Mouse (Mus musculus) right cerebral cortex, postnatal 10 days (tissue): ENCODE results near the gene Gtf2a1.
"Not testable (repeated sequence)": the region's sequence is repeated elsewhere in the genome, so short reads cannot be mapped to it uniquely, and the experiment has no call there.

ENCODE experiments used
- DNase-seq, 2 experiments: peaks; one replicate each; pipeline ENCODE4 v3.0.0; 2021; ENCODE audit warnings: low spot score in 2 of 2

Gene Gtf2a1

DNA sequence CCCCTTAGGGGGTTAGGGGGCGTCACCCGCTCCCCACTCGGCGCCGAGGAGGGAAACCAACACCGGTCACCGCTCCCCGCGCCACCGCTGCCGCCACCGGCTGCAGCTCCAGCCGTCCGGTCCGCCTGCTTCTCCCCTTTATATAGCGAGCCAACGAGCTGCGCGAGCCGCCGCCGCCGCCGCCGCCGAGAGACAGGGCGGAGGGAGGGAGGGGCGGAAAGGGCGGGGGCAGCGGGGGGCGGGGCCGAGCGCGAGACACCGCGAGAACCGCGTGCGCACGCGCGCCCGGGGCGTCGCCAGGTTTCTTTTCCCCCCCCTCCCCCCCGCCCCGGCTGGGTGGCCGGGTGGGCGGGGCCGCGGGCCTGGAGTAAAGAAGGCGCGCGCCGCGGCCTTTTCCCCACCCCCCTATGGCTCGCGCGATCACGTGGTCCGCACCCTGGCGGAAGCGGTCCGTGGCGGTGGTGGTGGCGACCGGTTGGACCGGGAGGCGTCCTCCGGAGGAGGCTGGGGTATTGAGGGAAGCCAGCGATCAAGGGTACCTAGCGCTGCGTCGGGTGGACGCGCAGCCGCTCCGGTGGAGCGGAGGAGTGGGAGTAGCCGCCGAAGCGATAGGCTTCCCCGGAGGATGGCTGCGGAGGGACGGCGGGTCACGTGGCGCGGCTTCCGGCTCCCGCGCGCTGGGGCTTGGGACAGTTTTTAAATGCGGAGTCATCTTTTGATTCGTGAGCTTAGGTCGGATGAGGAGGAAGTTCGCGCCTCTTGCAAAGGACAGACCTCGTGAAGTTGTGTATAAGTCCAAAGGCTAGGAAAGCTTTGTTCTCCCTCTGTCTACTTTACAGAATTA, at the start of gene Gtf2a1:
Gtf2a1 (minus strand) TSS at position 641 of the 844 bp plus-strand sequence.
- DNase-seq, result peak; percentile 95

DNA sequence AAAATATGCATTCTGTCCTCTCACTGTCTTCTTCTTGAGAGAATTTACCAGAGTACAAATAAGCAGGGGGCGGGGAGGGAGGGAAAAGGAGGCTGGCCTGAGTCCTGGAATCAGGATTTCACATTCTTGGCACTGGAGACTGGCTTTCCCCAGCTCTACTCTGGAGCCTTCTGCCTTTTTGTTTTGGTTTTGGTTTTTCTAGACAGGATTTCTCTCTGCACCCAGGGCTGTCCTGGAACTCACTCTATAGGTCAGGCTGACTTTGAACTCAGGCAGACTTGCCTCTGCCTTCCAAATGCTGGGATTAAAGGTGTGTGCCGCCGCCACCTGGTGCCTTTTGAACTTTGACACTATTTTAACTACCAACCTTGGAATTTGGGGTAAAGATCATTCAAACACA, 48.1 kb upstream of the Gtf2a1 start:
- no peak for DNase-seq

DNA sequence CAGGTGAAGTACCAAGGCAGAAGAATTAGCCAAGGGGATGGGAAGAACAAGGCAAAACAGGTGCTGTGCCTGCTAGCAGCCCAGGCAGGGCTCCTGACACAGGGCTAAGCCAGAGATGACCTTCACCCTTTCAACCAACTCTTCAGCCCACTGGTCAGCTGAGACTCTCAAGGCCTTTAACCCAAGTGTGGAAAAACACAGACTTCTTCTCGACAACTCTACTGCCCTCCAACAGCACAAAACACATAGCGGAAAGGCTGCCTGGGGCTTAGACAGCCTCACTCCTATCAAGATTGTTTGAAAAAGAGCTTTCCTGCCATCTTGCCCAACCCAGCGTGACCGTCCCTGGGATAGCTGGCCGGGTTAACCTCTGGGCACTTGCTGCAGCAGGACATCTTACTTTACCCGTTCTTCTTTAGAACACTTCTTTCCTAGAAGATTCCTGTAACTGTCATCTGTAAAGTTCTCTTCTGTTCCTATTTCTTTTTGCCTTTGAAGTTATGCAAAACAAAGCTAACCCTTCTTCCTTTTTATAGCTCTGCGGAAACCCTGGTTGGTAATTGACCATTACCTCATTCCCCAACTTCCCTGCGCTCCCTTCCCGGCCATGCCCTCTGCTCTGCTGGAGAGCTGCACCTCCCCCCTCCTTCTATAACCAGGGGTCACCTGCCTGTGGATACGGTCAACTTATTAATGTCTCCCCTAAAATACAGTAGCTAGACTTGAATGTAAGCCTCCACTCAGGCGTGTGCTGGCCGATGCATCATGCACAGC, 47.0 kb upstream of the Gtf2a1 start:
- no peak for DNase-seq

DNA sequence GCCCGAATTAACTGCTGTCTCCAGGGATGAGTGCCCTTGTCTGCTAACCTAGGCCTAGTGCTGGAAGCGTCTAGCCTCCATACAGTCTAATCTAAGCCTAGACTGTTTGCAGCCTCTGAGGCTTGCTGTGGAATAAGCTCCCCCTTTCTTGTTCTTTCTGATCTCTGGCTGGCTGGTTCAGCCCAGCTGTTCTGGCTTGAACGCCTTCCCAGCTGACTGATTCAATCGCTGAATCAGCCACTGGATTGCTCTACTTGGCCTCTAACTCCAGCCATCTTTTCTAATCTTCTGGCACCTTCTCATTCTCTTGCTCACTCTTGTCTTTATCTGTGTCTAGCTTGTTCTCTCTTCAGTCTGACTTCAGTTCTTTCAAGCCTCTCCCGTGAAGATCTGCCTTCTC, 36.2 kb upstream of the Gtf2a1 start:
- no peak for DNase-seq

DNA sequence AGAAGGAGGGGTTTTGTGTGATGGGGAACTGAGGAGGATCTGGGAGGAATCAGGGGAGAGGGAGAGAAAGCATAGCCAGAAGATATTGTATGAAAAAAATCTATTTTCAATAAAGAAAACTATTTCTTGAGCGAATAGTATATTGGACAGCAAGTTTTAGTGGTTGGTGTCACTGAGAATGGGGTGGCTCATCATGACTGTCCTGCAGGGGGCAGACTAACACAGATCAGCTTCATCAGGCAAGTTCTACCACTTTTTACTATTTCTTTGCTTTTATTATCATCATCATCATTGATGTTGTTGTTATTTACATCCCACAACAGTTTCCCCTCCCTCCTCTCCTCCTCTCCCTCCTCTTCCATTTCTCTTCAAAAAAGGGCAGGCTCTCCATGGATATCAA, 34.7 kb upstream of the Gtf2a1 start:
- no peak for DNase-seq

DNA sequence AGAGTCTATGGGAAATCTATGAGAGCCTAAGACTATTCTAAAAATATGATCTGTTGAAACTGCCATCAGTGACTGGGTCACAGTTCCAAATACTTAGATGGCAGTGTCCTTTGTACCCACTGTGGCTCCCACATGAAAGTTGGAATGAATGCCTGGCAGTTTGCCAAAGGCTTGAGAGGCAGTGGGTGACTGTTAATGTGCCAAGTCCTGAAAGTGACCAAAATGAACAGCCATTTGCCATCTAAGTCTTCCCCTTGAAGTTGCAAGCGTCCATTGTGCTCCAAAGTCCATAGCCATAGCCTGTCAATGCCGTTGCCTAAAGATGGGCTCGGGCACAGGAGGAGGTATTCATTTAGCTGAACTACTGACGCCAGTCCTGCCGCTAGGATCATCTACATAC, 19.1 kb upstream of the Gtf2a1 start:
- peak; percentile 50 to 55 for DNase-seq

DNA sequence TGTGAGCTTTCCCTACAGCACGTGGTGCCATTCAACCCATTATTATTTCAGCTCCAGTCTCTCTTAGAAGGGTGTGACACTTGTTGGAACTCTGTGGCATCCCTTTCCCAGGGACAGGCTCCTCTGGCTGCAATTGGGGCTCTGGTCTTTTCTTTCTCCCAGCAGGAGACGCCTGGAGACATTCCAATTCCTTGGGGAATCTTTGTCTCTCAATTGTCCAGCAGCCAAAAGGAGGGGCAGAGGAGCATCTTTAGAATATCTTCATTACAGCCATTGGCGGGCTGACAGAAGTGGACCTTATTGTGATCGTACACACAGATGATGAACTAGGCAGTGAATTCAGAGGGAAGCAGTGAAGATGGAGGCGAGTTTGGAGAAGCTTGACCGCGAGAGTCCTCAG, 17.4 kb upstream of the Gtf2a1 start:
- DNase-seq, result no peak

DNA sequence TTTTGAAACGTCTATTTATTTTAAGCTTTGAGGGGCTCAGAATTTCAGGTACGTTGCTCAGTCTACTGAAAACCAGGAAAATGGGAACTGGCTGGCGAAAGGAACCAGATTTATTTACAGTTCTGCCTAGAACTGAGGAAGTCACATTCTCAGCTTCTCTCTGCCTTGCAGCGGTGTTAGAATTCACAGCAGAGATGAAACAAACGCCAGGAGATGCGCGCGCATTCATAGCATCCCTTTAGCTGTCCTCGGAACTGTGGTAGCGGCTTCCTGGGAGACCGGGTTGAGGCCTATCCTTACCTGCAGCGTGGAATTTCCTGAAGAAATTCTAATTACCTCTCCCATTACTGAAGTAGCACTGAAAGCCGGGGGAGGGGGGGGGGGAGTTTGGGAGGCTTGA, 16.4 kb upstream of the Gtf2a1 start:
- DNase-seq, result peak; percentile 64 to 69

DNA sequence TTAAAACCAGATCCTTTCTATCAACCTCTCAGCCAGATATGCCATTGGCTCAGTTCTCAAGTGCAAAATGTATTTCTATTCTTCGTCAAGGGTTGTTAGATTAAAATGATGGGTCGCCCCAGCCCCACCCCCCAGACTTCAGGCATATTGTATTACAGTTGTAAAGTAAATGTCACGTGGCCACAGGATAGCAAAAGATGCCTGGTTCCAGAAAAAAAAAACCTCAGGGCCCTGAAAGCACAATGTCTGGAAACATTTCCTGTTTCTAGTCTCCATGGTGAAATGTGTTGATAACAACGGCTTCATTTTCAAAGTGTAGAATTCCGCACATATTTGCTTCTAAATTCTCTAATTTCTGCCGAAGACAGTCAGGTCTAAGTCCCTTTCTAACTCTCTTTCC, 14.3 kb upstream of the Gtf2a1 start:
- DNase-seq, result no peak

DNA sequence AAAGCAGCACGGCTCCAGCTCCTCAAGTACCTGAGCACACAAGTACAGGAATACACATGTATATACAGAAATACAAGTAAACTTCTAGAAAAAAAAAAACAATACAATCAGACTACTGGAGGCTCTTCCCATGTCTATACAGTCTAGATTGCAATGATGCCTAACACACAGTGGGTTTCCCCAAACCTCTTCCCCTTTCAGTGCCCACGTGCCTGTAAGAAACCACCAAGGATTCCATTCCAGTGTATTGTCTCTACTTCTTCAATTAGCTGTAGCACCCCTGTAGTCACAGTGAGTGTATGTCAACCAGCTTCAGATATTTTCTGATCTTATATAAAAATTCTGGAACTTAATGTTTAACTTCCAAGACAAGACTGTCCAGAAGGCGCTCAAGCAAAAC, 1.8 kb upstream of the Gtf2a1 start:
- no peak for DNase-seq

DNA sequence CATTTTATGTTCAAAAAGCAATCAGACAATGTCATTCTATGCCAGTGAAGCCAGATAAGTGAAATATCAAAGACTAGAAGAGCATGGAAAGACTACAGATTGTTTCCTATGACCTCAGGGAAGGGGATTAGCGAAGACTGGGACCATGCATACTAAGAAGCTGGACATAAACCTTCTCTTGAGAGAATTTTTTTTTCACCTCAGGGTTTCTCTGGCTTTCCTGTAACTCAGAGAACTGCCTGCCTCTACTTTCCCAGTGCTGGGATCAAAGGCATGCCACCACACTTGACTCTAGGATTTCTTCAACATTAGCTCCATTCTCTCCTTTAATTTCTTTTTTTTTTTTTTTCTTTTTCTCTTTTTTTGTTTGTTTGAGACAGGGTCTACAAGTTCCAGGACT, 904 bp upstream of the Gtf2a1 start:
- no peak for DNase-seq

DNA sequence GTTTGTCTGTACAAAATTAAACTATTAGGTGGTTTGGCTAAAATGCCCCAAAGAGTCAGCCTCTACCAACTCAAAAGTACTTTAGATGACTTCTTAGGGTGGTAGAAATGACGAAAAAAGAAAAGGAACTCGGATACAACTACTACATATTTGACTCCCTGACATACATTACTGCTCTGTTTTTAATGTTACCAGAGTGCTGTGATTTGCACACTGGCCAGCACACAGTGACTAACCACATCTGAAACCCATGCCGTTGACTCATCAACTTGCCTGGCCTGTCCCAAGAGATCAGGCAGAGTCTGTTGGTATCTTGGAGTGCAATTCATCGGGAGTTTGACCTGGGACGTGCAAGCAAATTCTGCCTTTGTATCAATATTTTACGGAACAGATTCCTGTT, 429 bp upstream of the Gtf2a1 start:
- DNase-seq, result peak in 1 of 2 experiments; percentile 45

DNA sequence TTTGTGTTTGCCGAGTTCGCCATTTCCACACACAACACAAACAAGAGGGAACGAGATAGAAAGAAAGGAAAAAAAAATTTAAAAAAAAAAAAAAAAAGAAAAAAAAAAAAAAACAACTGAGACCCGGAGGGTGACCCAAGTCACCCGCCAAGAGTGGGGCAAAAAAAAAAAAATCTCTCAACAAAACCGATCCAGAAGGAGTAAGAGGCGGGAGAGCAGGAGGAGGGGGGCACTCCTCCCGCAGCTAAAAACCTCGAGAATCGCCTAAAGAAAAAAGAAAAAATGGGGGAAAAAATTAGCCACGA, 793 bp downstream of the Gtf2a1 start:
- no peak for DNase-seq

DNA sequence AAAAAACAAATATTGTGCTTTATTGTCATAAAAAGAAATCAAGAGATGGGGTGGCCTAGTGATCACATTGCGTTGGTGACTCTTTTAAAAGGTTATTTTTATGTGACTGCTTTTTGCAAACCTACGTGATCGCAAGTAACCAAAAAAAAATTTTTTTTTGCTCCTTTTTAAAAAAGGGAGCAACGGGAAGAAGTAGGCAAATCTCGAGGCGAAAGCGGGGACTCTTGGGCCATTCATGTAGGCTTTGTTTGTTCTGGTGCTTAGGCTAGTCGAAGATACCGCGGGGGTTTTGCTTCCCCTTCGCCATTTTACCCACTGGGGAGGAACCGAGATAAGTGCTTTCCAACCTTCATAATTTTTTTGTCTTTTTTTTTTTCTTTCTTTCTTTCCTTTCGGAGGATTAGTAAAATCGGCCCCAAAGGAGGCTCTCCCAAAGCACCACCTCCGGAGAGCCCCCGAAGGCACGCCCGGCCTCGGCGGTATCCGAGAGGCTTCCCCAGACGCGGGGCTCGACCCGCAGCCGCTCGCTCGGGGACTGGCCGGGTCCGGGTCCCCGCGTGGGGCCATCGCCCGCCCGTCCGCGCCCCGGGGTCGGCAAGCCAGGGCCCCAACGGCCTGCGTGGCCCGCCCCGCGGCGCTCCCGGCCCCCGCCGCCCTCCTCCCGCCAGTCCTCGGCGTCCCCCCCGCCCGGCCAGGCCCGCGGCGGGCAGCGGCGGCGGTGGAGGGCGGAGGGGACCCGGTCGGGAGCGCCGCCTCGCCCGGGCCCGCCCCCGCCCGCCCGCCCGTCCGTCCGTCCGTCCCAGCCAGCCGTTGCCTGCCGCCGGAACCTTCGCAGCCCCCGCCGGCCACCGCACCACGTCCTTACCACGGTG, 1.4 kb downstream of the Gtf2a1 start:
- peak; percentile 57 to 60 for DNase-seq

DNA sequence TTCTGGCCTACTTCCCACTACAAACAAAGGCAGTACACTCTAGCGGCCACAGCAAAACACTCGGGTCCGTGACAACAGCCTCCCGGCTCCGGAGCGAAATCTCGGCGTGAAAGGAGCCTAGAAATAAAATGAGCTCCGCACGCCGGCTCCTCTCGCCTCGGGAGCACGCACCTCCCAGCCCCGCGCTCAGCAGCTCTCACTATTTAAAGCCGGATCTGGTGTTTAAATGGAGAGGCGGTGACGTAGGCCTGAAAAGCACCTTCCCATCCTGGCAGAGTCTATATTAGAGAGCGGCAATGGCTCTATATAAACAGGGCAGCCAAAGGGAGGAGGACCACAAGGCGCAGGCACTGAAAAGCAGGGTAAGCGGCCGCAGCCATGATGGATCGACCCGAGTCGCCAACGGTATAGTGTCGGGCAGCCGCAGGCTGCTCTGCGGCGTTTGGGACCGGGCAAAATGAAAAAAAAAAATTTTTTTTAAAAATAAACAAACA, 2.1 kb downstream of the Gtf2a1 start:
- peak; percentile 94 to 96 for DNase-seq

DNA sequence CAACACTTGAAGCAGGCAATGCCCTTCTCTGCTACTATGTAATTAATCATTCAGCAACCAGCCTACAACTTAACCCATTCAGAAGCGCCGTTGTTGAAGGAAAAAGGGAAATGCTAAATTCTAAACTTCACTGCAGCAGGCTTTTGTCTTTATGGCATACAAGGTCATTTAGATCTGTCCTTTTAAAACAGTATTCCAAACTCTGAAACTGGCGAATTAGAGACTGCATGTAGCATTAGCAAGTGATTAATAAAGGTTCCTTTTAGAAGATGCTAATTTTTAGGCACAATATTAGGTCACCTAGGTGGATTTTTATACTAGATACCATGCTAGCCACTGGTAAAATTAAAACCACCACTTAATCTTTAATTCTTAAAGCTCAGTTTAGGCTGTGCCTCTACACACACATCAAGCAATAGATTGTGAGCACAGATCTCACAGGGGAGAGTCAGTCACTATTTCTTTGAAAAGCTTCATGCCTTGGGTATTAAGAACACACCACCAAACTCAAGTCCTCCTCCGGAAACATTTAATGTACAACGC, 2.7 kb downstream of the Gtf2a1 start:
- DNase-seq, result no peak

DNA sequence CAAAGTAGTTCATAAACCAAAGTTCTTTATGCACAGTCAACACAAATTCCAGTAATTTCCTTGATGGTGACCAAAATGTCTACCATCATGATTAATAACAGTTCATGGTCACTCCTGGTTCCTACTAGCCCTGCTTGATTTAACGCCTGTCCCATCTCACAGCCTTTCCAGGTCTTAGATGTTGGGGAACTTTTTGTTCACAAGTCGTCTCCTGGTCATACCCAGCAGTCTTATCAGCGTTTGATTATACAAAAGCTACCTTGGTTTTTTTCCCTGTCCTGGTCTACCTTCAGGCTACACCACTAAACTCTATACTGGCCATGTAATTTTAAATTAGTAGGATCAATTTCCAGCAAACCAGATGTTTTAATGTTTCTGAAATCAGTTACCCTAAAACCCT, 3.2 kb downstream of the Gtf2a1 start:
- no peak for DNase-seq

DNA sequence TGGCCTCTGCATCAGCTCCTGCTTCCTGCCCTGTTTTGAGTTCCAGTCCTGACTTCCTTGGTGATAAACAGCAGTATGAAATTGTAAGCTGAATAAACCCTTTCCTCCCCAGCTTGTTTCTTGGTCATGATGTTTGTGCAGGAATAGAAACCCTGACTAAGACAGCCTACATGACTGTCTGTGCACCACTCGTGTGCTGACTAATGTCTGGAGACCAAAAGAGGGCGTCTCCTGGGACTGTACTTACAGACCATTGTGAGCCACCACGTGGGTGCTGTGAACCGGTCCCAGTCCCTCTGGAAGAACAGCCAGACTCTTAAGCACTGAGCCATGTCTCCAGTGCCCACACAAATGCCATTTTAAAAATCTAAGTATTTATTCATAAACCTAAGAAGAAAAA, 4.5 kb downstream of the Gtf2a1 start:
- DNase-seq, result not testable (repeated sequence)

DNA sequence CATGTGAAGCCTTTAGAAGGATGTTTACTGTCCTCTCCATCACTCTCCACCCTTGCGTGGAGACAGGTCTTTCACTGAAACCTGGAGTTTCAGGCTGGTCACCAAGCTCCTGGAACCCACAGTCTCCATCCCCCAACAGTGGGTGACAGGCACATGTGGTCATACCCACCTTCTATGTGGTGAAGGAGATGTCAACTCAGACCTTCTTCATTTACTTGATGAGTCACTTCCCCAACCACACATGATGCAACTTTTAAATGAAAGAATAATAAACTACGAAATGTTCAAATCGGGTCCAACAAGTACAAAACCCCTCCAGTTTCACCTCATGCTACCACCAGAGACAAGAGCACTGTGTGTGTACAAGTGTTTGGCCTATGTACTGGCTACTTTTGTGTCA, 5.1 kb downstream of the Gtf2a1 start:
- DNase-seq, result no peak

DNA sequence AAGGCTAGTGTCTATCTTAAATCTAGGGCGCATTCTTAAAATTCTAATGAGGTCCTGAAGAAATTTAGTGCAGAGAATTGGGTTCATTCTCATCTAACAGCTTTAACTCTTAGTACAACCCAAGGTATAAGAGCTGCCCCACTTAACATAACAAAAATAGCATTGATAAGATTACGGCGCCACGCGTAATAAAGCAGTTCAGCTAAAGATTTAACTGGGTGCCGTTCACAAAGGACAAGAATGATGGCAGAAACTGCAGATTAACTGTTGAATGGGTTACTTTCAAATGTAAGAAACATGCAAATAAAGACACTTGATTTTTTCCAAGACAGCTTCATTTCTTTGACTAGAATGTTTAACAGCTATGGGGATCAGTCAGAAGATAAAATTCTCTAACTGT, 6.9 kb downstream of the Gtf2a1 start:
- DNase-seq, result no peak

DNA sequence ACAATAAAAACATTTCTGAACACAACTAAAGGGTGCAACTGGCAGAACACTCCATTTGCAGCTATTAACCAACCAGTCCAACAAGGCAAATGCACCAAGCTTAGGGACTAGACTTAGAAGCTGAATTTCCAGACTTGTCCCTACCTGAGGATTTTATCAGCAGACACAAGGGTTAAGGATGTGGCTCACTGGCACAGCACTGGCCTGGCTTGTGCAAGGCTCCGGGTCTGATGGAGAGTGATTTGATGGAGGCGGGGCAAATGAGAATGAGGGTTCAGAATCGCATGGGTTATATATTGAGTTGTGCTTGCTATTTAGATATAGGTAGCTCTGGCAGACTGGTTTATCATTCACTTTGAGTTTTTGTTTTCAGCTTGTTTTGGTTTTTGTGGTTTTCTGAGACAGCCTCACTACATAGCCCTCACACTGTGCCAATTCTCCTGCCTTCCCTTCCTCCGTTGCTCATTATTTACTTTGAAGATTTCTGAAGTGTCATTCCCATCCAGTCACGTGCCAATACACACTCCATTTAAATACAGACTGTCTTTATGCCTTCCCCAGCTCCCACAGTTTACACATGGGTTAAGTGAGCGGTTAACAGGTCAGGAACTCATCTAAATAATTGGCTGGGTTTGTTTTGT, 7.8 kb downstream of the Gtf2a1 start:
- DNase-seq, result no peak
